Mouse (Mus musculus) erythroblast, embryonic 14.5 days (primary cell): Measurements from ENCODE around the gene Txnrd1.

Source experiments
- GATA1 ChIP-seq: IDR thresholded peaks from 2 replicates; pipeline ENCODE4 v1.6.1; 2012; ENCODE audit warnings: low read length, inconsistent platforms, mixed read lengths
- TAL1 ChIP-seq: IDR thresholded peaks from 3 replicates; pipeline ENCODE4 v1.6.1; 2012; ENCODE audit warnings: low read length, inconsistent platforms, mixed read lengths

GRCm38 (mm10) chr10:82866832-82867231 is 33.1 kb downstream of the Txnrd1 start:
- no peak for TF ChIP-seq TAL1
- TF ChIP-seq GATA1, result no peak
